Mouse (Mus musculus): ENCODE results near the gene Snrpa. TPM values are rescaled to one million over a fixed set of nuclear protein-coding genes. Genes with fewer than 3 reads are reported as not detected.

Gene Snrpa
- total RNA-seq, 2 experiments from 2014 or later = 75.9 to 85.9 TPM

- DNase-seq (ENCODE audit: low spot score in 2 of 2) = no peak
Observed at GRCm38 (mm10) chr7:27167475-27168094, 28.5 kb downstream of the Snrpa start.

GRCm38 (mm10) chr7:27166614-27167474, 29.2 kb downstream of the Snrpa start, which contains the start of gene Egln2:
Egln2 (minus strand) TSS chr7:27166802.
- DNase-seq (ENCODE audit: low spot score in 2 of 2) = peak; percentile 93 to 94

GRCm38 (mm10) chr7:27166229-27166613, 29.9 kb downstream of the Snrpa start:
- peak; percentile 63 to 69 for DNase-seq (ENCODE audit: low spot score in 2 of 2)

- no peak for DNase-seq (ENCODE audit: low spot score in 2 of 2)
Observed at GRCm38 (mm10) chr7:27165696-27166095, 30.4 kb downstream of the Snrpa start.

GRCm38 (mm10) chr7:27165007-27165655, 30.9 kb downstream of the Snrpa start:
- DNase-seq (ENCODE audit: low spot score in 2 of 2) = no peak

GRCm38 (mm10) chr7:27164112-27164947, 31.7 kb downstream of the Snrpa start:
- DNase-seq (ENCODE audit: low spot score in 2 of 2) = no peak

GRCm38 (mm10) chr7:27163450-27163805, 32.6 kb downstream of the Snrpa start:
- no peak for DNase-seq (ENCODE audit: low spot score in 2 of 2)

- DNase-seq (ENCODE audit: low spot score in 2 of 2) = no peak
Observed at GRCm38 (mm10) chr7:27162780-27163449, 33.2 kb downstream of the Snrpa start.

- DNase-seq (ENCODE audit: low spot score in 2 of 2) = no peak
Observed at GRCm38 (mm10) chr7:27161744-27162143, 34.3 kb downstream of the Snrpa start.

- DNase-seq (ENCODE audit: low spot score in 2 of 2) = no peak
Observed at GRCm38 (mm10) chr7:27160921-27161320, 35.1 kb downstream of the Snrpa start.

- DNase-seq (ENCODE audit: low spot score in 2 of 2) = peak; percentile 76 to 81
Observed at GRCm38 (mm10) chr7:27159882-27160281, 36.2 kb downstream of the Snrpa start.

GRCm38 (mm10) chr7:27159256-27159655, 36.8 kb downstream of the Snrpa start:
- no peak for DNase-seq (ENCODE audit: low spot score in 2 of 2)

- DNase-seq (ENCODE audit: low spot score in 2 of 2) = no peak
Observed at GRCm38 (mm10) chr7:27158171-27158570, 37.9 kb downstream of the Snrpa start.

- peak; percentile 68 to 75 for DNase-seq (ENCODE audit: low spot score in 2 of 2)
Observed at GRCm38 (mm10) chr7:27156005-27156404, 40.1 kb downstream of the Snrpa start.

GRCm38 (mm10) chr7:27153205-27153764, 42.8 kb downstream of the Snrpa start, which contains the start of gene Cyp2t4:
Cyp2t4 (plus strand) TSS chr7:27153714.
- DNase-seq (ENCODE audit: low spot score in 2 of 2) = peak in 1 of 2 experiments; percentile 13

Small RNAs within 50 kb of the gene (microRNA-seq; reads per million reads assigned to microRNA genes)
- gene Mir1191 (0 reads per million in 2 experiments), gene Mir3101 (0 to 0.25 reads per million in 2 experiments)

Other genes starting within 250 kb of the Snrpa start
- gene Cyp2a12, start 167.2 kb downstream of the Snrpa start, total RNA-seq (2021) = not detected
- not detected for gene Cyp2f2, start 76.4 kb downstream of the Snrpa start, total RNA-seq (2021)
- not detected for gene Cyp2t4, start 42.6 kb downstream of the Snrpa start, total RNA-seq (2021)
- gene Egln2, start 29.5 kb downstream of the Snrpa start, total RNA-seq (2021) = 100 to 1,000 TPM; 101 to 115 TPM
- gene Rab4b, start 17.4 kb downstream of the Snrpa start, total RNA-seq (2021) = 10 to 100 TPM; 93.0 to 99.8 TPM
- gene Gm21983, start 15.2 kb downstream of the Snrpa start, total RNA-seq (2021) = not detected
- gene Mia, start 15.1 kb downstream of the Snrpa start, total RNA-seq (2021) = 1 to 10 TPM in 1 of 2 experiments, under 1 TPM in 1; 0.70 to 1.4 TPM
- 10 to 100 TPM; 19.7 to 22.7 TPM for gene BC024978, start 490 bp downstream of the Snrpa start, total RNA-seq (2021)
- gene Itpkc, start 32.4 kb upstream of the Snrpa start, total RNA-seq (2021) = 10 to 100 TPM; 11.3 to 11.7 TPM
- gene Coq8b, start 36.8 kb upstream of the Snrpa start, total RNA-seq (2021) = 10 to 100 TPM; 33.6 to 39.6 TPM
- gene Numbl, start 62.2 kb upstream of the Snrpa start, total RNA-seq (2021) = 100 to 1,000 TPM; 108 to 128 TPM
- gene Ltbp4, start 141.4 kb upstream of the Snrpa start, total RNA-seq (2021) = 10 to 100 TPM; 42.2 to 46.6 TPM
- 10 to 100 TPM; 27.9 to 33.2 TPM for gene Shkbp1, start 159.7 kb upstream of the Snrpa start, total RNA-seq (2021)
- not detected for gene Gm20479, start 161.1 kb upstream of the Snrpa start, total RNA-seq (2021)